Mouse (Mus musculus): ENCODE results near the gene Tmc2. TPM values are rescaled to one million over a fixed set of nuclear protein-coding genes. Genes with fewer than 3 reads are reported as not detected.

The Tmc2 gene
- not detected in 2 replicates for polyA plus RNA-seq (2012; rRNA removed)

GRCm38 (mm10) chr2:130194894-130195293 is at the start of gene Tmc2:
Tmc2 (plus strand) TSS chr2:130195194.

GRCm38 (mm10) chr2:130178706-130179506 is 16.1 kb upstream of the Tmc2 start, which contains the start of gene Snrpb:
Snrpb (minus strand) TSS chr2:130179403.

GRCm38 (mm10) chr2:130274149-130274861 is 79.3 kb downstream of the Tmc2 start, which contains the start of gene Nop56:
Nop56 (plus strand) TSS chr2:130274430.

GRCm38 (mm10) chr2:130283854-130284654 is 89.1 kb downstream of the Tmc2 start, which contains the start of gene Idh3b:
Idh3b (minus strand) TSS chr2:130284547.

GRCm38 (mm10) chr2:130294936-130295277 is 99.9 kb downstream of the Tmc2 start, which contains the start of gene Ebf4:
Ebf4 (plus strand) TSS chr2:130295169.

Other genes starting within 250 kb of the Tmc2 start
- 0.01 TPM in 2 replicates for gene Tgm3, start 182.8 kb upstream of the Tmc2 start, polyA plus RNA-seq (2012; rRNA removed)
- not detected in 2 replicates for gene Tgm6, start 82.8 kb upstream of the Tmc2 start, polyA plus RNA-seq (2012; rRNA removed)
- gene Snrpb, start 15.8 kb upstream of the Tmc2 start, polyA plus RNA-seq (2012; rRNA removed) = 117 and 128 TPM in 2 replicates
- 92.8 and 110 TPM in 2 replicates for gene Nop56, start 79.2 kb downstream of the Tmc2 start, polyA plus RNA-seq (2012; rRNA removed)
- 125 and 135 TPM in 2 replicates for gene Idh3b, start 89.4 kb downstream of the Tmc2 start, polyA plus RNA-seq (2012; rRNA removed)
- 0.36 and 0.48 TPM in 2 replicates for gene Ebf4, start 100.0 kb downstream of the Tmc2 start, polyA plus RNA-seq (2012; rRNA removed)
- gene Cpxm1, start 202.4 kb downstream of the Tmc2 start, polyA plus RNA-seq (2012; rRNA removed) = 1.2 and 1.6 TPM in 2 replicates
- gene Gm28372, start 210.0 kb downstream of the Tmc2 start, polyA plus RNA-seq (2012; rRNA removed) = not detected in 2 replicates
- gene 1700020A23Rik, start 210.1 kb downstream of the Tmc2 start, polyA plus RNA-seq (2012; rRNA removed) = not detected in 2 replicates
- gene Tmem239, start 211.3 kb downstream of the Tmc2 start, polyA plus RNA-seq (2012; rRNA removed) = not detected in 2 replicates
- 30.3 and 37.0 TPM in 2 replicates for gene Vps16, start 229.1 kb downstream of the Tmc2 start, polyA plus RNA-seq (2012; rRNA removed)
- gene Pced1a, start 229.5 kb downstream of the Tmc2 start, polyA plus RNA-seq (2012; rRNA removed) = 8.6 and 9.5 TPM in 2 replicates